Mouse (Mus musculus): ENCODE data around the gene M6pr. TPM values are rescaled to one million over a fixed set of nuclear protein-coding genes. Genes with fewer than 3 reads are reported as not detected.
"Not testable (repeated sequence)": the region's sequence is repeated elsewhere in the genome, so short reads cannot be mapped to it uniquely, and the experiment has no call there.

M6pr gene
- total RNA-seq, 2 experiments from 2014 or later = 62.3 to 64.3 TPM

GRCm38 (mm10) chr6:122339648-122340341 lies 31.3 kb downstream of the M6pr start:
- peak; percentile 77 to 88 for DNase-seq (ENCODE audit: low spot score in 2 of 2)
- intact Hi-C loops (cut with DNase I) = loop anchor here (1.0 to 2.0 kb wide), 2 partner anchors 31 to 53 kb away; partner anchors contain the start of gene M6pr

DNA sequence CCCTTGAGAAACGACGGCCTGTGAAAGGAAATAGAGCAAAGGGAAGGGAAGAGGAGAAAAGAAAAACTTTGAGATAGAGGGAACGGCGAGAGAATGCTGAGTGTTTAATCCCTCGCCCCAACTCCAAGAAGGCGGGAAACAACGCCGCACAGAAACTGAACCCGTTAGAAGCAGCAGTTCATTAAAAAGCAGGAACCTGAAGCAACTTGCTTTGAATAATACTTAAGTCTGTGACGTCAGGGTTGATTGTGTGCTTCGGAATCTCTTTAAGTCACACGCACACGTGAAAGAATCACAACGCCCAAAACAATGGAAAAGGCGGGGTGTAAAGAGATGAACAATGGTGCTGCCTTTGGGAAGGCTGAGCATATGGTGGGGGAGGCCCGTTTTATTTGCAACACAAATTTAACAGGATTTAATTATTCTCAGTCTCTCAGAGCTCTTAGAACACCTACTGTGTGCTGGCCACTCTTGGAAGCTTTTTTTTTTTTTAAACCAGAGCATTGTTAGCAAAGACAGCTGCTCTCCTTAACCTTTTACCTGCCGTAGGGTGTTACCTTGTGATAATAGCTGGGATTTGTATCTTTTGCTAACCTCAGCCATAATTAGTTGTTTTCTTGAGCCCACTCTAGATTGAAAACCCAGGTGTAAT lies 32.0 kb downstream of the M6pr start, which contains the start of gene Phc1:
Gene Phc1 (minus strand): TSS at position 213 of the 652 bp plus-strand sequence.
- DNase-seq (ENCODE audit: low spot score in 2 of 2) = peak in 1 of 2 experiments; percentile 25
- intact Hi-C loops (cut with DNase I) = no loop called here

- intact Hi-C loops (cut with DNase I) = no loop called here
- no peak for DNase-seq (ENCODE audit: low spot score in 2 of 2)
Observed at GRCm38 (mm10) chr6:122341038-122341810, 32.7 kb downstream of the M6pr start.

DNA sequence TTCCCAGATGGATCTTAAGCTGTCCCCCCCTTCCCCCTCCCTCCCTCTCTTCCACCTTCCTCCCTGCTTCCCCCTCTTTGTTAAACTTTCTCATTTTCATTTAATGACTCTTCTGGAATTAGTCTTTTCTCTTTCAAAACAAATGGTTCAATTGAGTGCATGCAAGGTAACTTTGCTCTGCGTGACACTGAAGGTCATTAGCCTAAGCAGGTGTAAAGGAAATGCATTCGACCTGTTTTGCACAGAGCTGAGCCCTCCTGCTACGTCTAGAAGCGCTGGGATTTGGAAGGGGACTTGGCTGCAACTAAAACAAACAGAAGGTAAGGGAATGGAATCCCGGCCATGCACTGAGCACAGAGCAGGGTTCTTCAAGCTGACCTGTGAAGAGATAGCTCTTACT lies 33.6 kb downstream of the M6pr start:
- intact Hi-C loops (cut with DNase I) = no loop called here

DNA sequence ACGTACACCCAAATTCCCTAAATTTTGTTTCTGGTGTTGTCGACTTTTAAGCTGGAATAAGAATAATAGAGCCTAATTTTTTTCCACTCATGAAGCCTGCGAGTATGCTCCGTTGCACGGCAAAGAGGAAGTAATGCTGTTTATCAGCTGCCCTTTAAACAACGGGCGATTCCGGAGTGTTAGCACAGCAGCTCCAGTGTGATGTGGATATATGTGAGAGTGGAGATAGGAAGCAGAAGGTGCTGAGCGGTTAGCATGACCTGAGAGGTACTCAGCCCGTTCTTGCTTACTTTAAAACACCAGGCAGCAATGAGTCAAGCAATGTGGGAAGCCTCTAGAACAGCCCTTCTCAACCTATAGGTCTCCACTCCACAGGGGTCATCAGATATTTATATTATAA lies 35.2 kb downstream of the M6pr start:
- intact Hi-C loops (cut with DNase I) = no loop called here
- no peak for DNase-seq (ENCODE audit: low spot score in 2 of 2)

More for the DNA sequence above, 33.6 kb downstream of the M6pr start:
- no peak for DNase-seq (ENCODE audit: low spot score in 2 of 2)

DNA sequence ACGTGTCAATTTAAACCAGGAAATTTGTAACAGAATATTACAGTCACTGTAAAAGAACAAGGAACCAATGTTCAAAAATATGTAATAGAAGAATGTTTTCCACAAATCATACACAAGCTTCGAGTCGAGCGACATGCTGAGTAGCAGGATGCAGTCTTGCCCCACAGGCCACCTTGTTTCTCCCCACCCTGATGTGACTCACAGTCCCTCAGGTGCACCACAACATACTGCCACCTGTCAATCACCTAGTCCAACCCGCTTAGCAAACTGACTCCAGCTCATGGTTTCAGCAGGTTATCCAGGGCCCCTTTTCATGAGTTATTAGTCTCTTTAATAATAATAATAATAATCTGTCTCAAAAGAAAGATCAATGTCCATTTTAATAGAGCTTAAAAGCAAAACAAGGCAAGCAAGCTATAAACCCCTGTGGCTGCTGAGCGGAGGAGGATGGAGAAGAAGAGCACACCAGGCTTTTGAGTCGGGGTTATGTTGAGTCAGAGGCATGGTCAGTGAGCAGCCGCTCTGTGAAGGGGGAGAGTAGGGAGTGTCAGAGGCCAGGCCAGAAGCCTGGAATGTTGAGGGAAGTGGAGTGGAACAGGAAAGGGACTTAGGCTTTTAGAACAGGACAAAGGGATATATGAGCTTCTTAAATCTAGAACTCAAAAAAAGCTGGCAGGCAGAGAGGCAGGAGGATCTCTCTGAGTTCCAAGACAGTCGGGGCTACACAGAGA lies 36.0 kb downstream of the M6pr start:
- intact Hi-C loops (cut with DNase I) = no loop called here
- no peak for DNase-seq (ENCODE audit: low spot score in 2 of 2)

- DNase-seq (ENCODE audit: low spot score in 2 of 2) = no peak
- intact Hi-C loops (cut with DNase I) = no loop called here
Observed at GRCm38 (mm10) chr6:122345731-122346130, 37.2 kb downstream of the M6pr start.

- intact Hi-C loops (cut with DNase I) = no loop called here
- DNase-seq (ENCODE audit: low spot score in 2 of 2) = no peak
Observed at GRCm38 (mm10) chr6:122346399-122346798, 37.9 kb downstream of the M6pr start.

DNA sequence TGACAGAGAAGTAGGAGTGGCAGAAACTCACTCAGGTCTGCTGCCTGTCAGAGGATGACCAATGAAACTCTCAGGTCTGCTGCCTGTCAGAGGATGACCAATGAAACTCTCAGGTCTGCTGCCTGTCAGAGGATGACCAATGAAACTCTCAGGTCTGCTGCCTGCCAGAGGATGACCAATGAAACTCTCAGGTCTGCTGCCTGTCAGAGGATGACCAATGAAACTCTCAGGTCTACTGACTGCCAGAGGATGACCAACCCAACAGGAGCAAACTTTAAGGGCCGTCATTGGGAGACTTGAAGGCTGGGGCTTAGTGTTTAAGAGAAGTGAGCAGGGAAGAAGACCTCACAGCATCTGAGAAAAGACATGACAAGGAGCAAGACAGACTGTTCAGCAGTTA lies 38.8 kb downstream of the M6pr start:
- DNase-seq (ENCODE audit: low spot score in 2 of 2); intact Hi-C loops (cut with DNase I): not testable (repeated sequence)

DNA sequence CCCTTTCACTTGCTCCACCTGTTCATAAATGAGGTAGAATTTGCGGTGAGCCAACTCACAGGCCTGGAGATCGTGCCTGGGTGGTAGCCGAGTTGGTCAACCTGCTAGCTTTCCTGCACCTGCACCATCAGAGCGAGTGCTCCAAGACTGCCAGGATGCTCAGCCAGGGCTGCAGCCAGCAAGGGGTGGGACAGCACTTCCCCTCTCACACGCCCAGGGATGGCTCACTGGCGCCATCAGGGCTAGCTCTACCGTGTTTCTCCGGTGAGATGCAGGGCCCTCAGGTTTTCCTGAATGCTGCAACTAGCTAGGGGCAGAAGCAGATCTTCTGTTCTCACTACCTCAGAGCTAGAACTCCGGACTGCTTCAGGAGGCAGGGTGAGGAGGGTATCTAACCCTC lies 47.4 kb downstream of the M6pr start:
- intact Hi-C loops (cut with DNase I) = no loop called here

DNA sequence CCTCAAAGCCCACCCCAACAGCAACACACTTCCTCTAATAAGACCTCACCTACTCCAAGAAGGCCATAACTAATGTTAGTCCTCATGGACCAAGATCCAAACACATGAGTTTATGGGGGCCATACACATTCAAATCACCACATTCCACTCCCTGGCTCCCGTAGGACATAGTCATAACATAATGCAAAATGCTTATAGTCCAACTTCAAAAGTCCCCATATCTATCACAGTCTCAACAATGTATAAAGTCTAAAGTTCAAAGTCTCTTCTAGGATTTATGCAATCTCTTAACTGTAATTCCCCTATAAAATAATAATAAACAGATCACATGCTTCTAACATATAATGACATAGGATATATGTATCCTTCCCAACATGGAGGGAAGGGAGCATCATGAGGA lies 48.6 kb downstream of the M6pr start:
- intact Hi-C loops (cut with DNase I) = no loop called here
- DNase-seq (ENCODE audit: low spot score in 2 of 2) = no peak

More for the DNA sequence above, 47.4 kb downstream of the M6pr start:
- DNase-seq (ENCODE audit: low spot score in 2 of 2) = no peak

DNA sequence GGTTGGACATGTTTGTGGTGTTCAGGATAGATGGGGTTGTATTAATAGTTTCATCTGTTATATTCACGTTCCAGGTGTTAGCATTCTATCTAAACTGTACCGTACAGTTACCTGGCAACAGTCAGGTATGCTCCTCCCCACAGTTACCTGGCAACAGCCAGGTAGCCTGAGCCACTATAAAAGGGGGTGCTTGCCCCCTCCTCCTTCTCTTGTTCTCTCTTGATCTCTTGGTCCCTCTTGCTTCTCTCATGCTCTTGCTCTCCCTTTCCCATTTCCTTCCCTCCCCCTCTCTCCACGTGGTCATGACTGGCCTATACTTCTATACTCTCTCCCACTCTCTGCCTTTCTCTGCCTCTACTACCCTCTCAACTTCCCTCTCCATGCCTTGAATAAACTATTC lies 57.2 kb downstream of the M6pr start:
- no peak for DNase-seq (ENCODE audit: low spot score in 2 of 2)
- intact Hi-C loops (cut with DNase I) = no loop called here

GRCm38 (mm10) chr6:122366287-122366686 lies 57.8 kb downstream of the M6pr start:
- DNase-seq (ENCODE audit: low spot score in 2 of 2) = no peak

DNA sequence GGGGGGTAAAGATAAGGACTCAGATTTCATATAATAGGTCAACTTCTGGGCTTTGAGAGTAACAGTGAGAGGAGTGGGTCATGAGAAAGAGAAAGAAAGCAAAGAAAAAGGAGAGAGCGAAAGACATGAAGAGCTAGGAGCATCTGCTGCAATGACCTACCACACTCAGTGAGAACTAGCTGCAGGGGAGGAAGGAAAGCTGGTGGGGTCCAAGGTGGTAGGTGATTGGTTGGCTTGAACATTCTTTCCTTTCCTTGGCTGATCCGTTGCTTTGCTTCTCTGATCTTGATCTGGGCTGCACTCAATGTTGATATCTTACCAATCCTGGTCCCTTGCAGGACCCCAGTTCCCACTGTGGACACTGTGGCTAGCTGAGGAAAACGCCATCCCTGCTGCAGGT lies 58.5 kb downstream of the M6pr start:
- DNase-seq (ENCODE audit: low spot score in 2 of 2) = no peak
- intact Hi-C loops (cut with DNase I) = no loop called here

More at GRCm38 (mm10) chr6:122366287-122366686, 57.8 kb downstream of the M6pr start:
- intact Hi-C loops (cut with DNase I) = no loop called here

Other genes with a start within 250 kb of the M6pr start
- under 1 TPM in 1 of 2 experiments, not detected in 1; 0.25 TPM for gene Klrg1, start 25.8 kb upstream of the M6pr start, total RNA-seq (2021)
- gene Phc1, start 31.8 kb downstream of the M6pr start, total RNA-seq (2021) = 10 to 100 TPM; 56.8 to 64.7 TPM
- 10 to 100 TPM; 84.1 to 91.8 TPM for gene Rimklb, start 190.0 kb downstream of the M6pr start, total RNA-seq (2021)
- 1 to 10 TPM in 1 of 2 experiments, under 1 TPM in 1; 0.32 to 1.2 TPM for gene Mfap5, start 197.1 kb downstream of the M6pr start, total RNA-seq (2021)
- gene Aicda, start 245.1 kb downstream of the M6pr start, total RNA-seq (2021) = not detected